Mouse (Mus musculus): Measurements from ENCODE around the gene Col4a2.
A peak's percentile ranks its signal among the peaks of the same experiment; 100 is the strongest.

Col4a2 gene

GRCm38 (mm10) chr8:11327298-11327697 is 14.7 kb downstream of the Col4a2 start:
- DNase-seq: no peak

GRCm38 (mm10) chr8:11327722-11328417 is 15.3 kb downstream of the Col4a2 start:
- no peak for DNase-seq

GRCm38 (mm10) chr8:11331561-11331960 is 19.0 kb downstream of the Col4a2 start:
- peak; percentile 98 for DNase-seq

GRCm38 (mm10) chr8:11333746-11334145 is 21.1 kb downstream of the Col4a2 start:
- no peak for DNase-seq

GRCm38 (mm10) chr8:11334493-11334892 is 21.9 kb downstream of the Col4a2 start:
- DNase-seq: no peak

GRCm38 (mm10) chr8:11335238-11335637 is 22.6 kb downstream of the Col4a2 start:
- DNase-seq: no peak

- no peak for DNase-seq
These were observed 23.7 kb downstream of the Col4a2 start for GRCm38 (mm10) chr8:11336346-11336745.

GRCm38 (mm10) chr8:11337642-11338041 is 25.0 kb downstream of the Col4a2 start:
- no peak for DNase-seq

- peak; percentile 93 for DNase-seq
These were observed 25.9 kb downstream of the Col4a2 start for GRCm38 (mm10) chr8:11338507-11338906.

GRCm38 (mm10) chr8:11340310-11341110 is 27.9 kb downstream of the Col4a2 start:
- peak; percentile 97 for DNase-seq

- peak; percentile 90 for DNase-seq
These were observed 28.5 kb downstream of the Col4a2 start for GRCm38 (mm10) chr8:11341111-11341566.

GRCm38 (mm10) chr8:11344459-11344858 is 31.9 kb downstream of the Col4a2 start:
- no peak for DNase-seq

GRCm38 (mm10) chr8:11346225-11346624 is 33.6 kb downstream of the Col4a2 start:
- no peak for DNase-seq

- no peak for DNase-seq
These were observed 35.1 kb downstream of the Col4a2 start for GRCm38 (mm10) chr8:11347699-11348098.

GRCm38 (mm10) chr8:11348622-11349021 is 36.0 kb downstream of the Col4a2 start:
- peak; percentile 97 for DNase-seq

GRCm38 (mm10) chr8:11351355-11351754 is 38.8 kb downstream of the Col4a2 start:
- peak; percentile 94 for DNase-seq

- no peak for DNase-seq
These were observed 39.9 kb downstream of the Col4a2 start for GRCm38 (mm10) chr8:11352514-11352913.

- no peak for DNase-seq
These were observed 42.3 kb downstream of the Col4a2 start for GRCm38 (mm10) chr8:11354800-11355451.

- no peak for DNase-seq
These were observed 43.3 kb downstream of the Col4a2 start for GRCm38 (mm10) chr8:11355900-11356299.

GRCm38 (mm10) chr8:11356776-11357175 is 44.2 kb downstream of the Col4a2 start:
- DNase-seq: peak; percentile 90

- DNase-seq: peak; percentile 94
These were observed 45.4 kb downstream of the Col4a2 start for GRCm38 (mm10) chr8:11357921-11358436.

GRCm38 (mm10) chr8:11359846-11360245 is 47.2 kb downstream of the Col4a2 start:
- no peak for DNase-seq

- DNase-seq: no peak
These were observed 49.1 kb downstream of the Col4a2 start for GRCm38 (mm10) chr8:11361546-11362277.

All from heart, adult 11 months (tissue).